Mouse (Mus musculus) right cerebral cortex, postnatal 14 days (tissue): Measurements from ENCODE around the gene Tab1.

Experiments used
- DNase-seq: peaks from one replicate; pipeline ENCODE4 v3.0.0; 2022

Gene Tab1

GRCm38 (mm10) chr15:80132993-80133586 lies at the start of gene Tab1:
TSS of gene Tab1 (plus strand) at chr15:80133127.
- DNase-seq = peak; percentile 93

- peak; percentile 98 for DNase-seq
Observed at GRCm38 (mm10) chr15:80083276-80083731, 49.6 kb upstream of the Tab1 start.

DNA sequence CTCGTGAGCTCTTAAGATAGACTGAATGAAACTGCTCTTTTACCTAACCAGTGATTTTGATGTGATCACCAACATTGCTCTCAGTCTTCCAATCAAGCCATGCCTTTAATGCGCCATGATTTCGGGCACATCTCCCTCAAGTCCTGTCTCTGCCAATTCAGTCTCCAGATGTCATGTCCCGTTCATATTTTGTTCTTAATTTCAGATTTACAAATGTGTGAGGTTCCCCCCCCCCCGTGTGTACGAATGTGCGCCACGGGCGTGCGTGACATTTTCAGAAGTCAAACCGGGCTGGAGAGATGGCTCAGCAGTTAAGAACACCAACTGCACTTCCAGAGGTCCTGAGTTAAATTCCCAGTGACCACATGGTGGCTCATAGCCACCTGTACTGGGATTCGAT lies 49.2 kb upstream of the Tab1 start:
- DNase-seq = no peak

DNA sequence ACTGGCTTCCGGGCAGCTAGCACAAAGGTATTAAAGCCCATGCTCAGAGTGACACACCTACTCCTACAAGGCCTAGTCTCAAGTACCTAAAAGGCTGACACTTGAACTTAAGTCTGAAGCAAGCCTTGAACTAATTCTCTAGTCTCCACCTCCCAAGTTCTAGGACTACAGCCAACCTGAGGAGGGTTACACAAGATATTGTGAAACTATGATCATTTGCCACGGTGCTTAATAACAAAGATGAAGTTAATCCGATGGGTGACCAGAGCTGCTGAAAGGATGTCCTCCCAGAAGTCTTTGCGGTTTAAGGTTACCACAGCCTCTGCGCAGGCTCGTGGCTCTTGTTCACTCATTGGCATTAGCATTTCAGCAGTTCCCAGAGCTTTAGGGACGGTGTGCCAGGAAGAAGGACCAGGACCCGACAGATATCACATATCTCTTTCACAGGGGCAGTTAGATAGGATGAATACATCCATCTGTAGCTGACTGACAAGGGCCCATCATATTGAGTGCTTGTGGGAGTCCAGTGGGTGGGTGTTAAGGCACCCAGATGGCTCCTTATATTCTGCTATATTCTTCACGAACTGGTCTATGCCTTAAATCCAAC lies 45.4 kb upstream of the Tab1 start:
- DNase-seq = no peak

DNA sequence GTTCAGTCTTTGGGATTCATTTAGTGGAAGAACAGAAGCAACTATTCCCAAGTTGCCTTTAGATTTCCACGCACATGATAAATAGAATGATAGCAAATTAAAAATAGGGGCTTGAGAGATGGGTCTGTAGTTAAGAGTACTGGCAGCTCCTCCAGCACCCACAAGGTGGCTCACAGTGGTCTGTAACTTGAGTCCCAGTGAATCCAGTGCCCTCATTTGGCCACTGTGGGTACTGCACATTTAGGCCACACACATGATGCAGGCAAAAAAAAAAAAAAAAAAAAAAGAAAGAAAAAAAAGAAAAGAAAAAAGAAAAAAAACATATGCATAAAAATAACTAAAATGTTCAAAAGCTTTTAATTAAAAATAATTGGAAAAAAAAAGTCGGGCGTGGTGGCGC lies 44.3 kb upstream of the Tab1 start:
- DNase-seq = peak; percentile 96

GRCm38 (mm10) chr15:80090155-80090554 lies 42.8 kb upstream of the Tab1 start:
- DNase-seq = no peak

DNA sequence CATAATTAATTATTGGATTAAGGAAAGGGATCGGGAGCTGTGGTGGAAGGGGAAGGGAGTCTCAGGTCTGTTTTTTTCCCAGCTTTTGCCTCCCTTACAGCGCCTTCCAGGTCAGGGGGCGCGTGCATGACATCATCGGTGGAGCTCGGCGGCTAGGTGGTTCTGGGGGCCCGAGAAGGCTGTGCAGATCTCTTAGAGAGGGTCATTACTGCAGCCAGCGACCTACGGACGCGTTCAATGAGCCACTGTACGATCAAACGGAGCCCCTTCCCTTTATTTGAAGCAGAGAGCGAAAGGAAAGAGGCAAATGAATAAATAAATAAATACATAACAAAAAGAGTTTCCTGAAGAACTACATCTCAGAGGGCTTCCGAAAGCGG lies 42.2 kb upstream of the Tab1 start:
- DNase-seq = no peak

- DNase-seq = peak; percentile 88
Observed at GRCm38 (mm10) chr15:80091121-80091955, 41.6 kb upstream of the Tab1 start, which contains the start of the genes Syngr1 and Rpl3. TSS of gene Syngr1 (plus strand) at chr15:80091334. TSS of gene Rpl3 (minus strand) at chr15:80091868.

DNA sequence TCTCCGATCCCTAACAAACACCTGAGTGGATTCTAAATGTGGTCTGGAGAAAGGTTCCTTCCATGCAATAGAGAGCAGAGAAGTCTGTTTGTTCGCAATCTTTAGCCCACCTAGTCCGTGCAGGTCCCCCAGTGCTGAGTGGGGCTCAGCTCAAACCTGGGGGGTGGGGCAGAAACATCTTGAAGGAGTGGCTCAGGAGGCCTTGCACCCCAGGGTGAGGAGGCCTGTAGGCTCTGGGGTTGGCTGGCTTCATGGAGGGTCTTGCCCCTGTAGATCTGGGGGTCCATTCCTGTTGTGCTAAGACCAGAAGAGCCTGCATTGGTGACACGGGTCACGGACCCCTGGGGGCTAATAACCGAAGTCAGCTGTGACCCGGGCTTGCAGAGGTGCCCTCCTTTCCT lies 40.9 kb upstream of the Tab1 start:
- DNase-seq = no peak

DNA sequence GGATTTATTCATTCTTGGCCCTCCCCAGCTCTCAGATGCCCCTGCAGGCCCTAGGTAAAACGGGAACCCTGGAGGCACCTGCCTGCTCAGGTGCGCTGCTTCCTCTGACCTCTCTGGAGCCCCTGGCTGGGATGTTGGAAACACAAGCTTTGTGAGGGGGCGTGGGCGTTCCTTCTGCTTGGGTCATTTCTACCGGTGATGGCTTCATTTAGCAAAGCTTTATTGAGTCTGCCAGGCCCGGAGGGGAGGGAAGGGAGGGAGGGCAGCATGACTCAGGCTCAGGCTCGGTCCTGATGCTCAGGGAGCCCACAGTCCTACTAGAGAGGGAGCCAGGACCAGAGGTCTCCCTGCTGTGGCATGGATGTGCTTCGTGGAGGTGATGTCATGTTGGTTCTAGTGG lies 40.3 kb upstream of the Tab1 start:
- DNase-seq = no peak

GRCm38 (mm10) chr15:80094201-80094600 lies 38.7 kb upstream of the Tab1 start:
- no peak for DNase-seq

DNA sequence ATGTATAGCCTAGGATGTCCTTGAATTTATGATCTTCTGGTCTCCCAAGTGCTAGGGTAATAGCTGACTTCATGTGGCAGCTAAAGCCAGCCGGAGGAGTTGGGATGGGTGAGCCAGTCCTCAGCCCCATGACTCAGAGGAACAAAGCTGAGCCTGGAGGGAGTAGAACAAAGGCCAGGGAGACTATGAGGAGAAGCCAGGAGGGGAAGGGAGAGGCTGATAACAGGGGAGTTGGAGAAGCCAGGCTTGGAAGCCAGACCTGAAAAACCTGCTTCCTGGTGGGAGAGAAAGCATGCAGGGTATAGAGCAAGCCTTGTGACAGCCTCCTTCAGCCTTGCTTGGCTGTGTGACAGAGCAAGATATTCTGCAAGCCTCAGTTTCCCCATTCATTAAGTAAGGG lies 37.3 kb upstream of the Tab1 start:
- DNase-seq = no peak

DNA sequence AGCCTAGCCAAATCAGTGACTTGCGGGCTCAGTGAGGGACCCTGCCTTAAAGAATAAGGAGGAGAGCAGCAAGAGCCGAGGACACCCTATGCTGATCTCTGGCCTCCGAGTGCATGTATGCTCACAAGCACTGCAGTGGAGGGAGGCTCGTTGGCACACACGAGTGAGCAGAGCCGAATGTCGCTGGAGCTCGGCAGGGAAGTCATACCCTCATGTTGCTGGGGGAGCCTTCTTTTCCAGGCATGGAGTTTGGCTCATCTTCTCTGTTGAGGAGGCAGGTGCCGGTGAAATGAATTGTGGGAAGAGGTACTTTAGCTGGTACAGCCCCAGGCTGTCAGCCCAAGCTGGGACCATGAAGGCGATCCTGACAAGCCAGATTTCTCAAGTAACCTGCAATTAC lies 36.5 kb upstream of the Tab1 start:
- DNase-seq = no peak

GRCm38 (mm10) chr15:80096946-80097881 lies 35.7 kb upstream of the Tab1 start:
- DNase-seq = no peak

DNA sequence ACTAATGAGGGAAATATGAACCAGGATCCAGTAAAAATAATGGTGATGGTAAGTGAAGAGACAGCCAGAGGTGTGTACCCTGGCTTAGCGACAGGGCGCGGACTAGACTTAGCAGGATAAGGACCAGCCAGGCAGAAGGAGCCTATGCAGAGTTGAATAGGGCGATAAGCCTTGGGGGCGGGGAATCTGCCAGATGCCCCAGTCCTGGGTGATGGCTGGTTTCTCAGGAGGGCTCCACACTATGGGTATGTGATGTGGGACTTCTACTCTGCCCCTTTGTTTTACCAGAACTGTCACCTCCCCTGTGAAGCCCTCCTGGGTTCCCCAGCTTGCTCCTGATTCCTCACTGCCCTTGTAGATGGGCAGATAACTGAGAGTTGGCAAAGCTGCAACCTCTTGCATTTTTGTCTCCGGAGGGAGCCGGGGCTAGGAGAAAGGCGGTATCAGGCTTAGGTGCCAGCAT lies 34.9 kb upstream of the Tab1 start:
- DNase-seq = no peak

DNA sequence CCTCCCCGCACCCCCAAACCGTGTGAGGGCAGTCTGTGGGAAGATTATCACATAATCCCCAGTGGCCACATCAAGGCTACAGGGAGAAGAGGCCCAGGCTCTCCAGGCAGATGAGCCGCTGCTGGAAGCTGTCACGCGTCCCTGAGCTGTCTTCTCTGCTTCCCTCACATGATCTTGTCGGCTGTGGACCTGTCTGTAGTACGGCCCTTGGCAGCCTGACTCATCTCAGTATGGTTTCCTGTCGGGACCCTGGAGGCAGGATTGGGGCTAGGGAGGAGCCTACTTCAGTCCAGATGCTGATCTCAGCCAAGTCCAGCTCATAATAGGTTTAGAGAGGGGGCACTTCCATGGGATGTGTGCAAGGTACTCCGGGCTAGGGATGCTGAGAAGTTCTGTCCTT lies 34.1 kb upstream of the Tab1 start:
- DNase-seq = no peak

GRCm38 (mm10) chr15:80099477-80099876 lies 33.5 kb upstream of the Tab1 start:
- DNase-seq = no peak

- no peak for DNase-seq
Observed at GRCm38 (mm10) chr15:80100196-80100595, 32.7 kb upstream of the Tab1 start.

- DNase-seq = no peak
Observed at GRCm38 (mm10) chr15:80100871-80101270, 32.1 kb upstream of the Tab1 start.

DNA sequence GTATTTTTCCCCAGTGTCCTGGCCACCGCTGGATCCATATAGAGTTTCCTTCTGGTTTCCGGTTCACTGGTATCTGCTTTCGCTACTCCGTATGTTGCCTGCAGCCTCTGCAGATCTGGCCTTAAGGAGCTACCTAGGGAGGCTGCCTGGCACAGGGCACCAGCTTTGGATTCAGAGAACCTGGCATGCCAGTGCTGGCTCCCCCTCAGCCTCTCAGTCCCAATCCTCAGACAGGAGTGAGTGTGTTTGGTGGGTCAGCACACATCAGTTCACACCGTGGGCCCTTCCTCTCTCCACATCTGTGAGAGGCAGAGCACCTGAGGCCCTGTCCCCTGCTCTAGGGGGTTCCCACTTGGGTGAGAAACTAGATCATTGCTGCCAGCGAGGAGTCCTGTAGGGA lies 31.4 kb upstream of the Tab1 start:
- DNase-seq = no peak

- no peak for DNase-seq
Observed at GRCm38 (mm10) chr15:80102495-80102894, 30.4 kb upstream of the Tab1 start.

- DNase-seq = no peak
Observed at GRCm38 (mm10) chr15:80105490-80106410, 27.2 kb upstream of the Tab1 start.
